Mouse (Mus musculus) midbrain, postnatal 0 days (tissue): ENCODE measurements around the gene Skap1. TPM values are rescaled to one million over a fixed set of nuclear protein-coding genes. Genes with fewer than 3 reads are reported as not detected.

ENCODE experiments used
- ATAC-seq: fragments of 200-750 bp; cut with Nextera tagmentation; 2 replicates; pipeline ENCODE4 v1.8.0; 2017; ENCODE audit warnings: moderate number of reproducible peaks, mild to moderate bottlenecking, moderate TSS enrichment, moderate library complexity; ENCODE audit not compliant: low FRiP score
- DNase-seq: peaks from one replicate; pipeline ENCODE4 v3.0.0-alpha.2; 2015; ENCODE audit warnings: low spot score
- H3K27ac ChIP-seq: fragments of 300-500 bp; sonication (generic); 2 replicates; pipeline ENCODE4 v1.5.1; 2014; ENCODE audit warnings: low read depth, mild to moderate bottlenecking, low read length, mixed read lengths
- H3K27me3 ChIP-seq: fragments of 300-500 bp; sonication (generic); 2 replicates; pipeline ENCODE4 v1.6.1; 2014; ENCODE audit warnings: low read length, control low read depth, mixed read lengths; ENCODE audit not compliant: insufficient read depth
- H3K36me3 ChIP-seq: fragments of 300-500 bp; sonication (generic); 2 replicates; pipeline ENCODE4 v1.6.1; 2014; ENCODE audit warnings: low read length, control low read depth, mixed read lengths; ENCODE audit not compliant: insufficient read depth
- H3K4me1 ChIP-seq: fragments of 300-500 bp; sonication (generic); 2 replicates; pipeline ENCODE4 v1.6.1; 2014; ENCODE audit warnings: mild to moderate bottlenecking, control low read depth, antibody characterized with exemption, low read length, mixed read lengths; ENCODE audit not compliant: insufficient read depth
- H3K4me2 ChIP-seq: fragments of 300-500 bp; sonication (generic); 2 replicates; pipeline ENCODE4 v1.6.1; 2014; ENCODE audit warnings: low read depth, mild to moderate bottlenecking, low read length, mixed read lengths; ENCODE audit not compliant: poor library complexity, severe bottlenecking
- H3K4me3 ChIP-seq: fragments of 300-500 bp; sonication (generic); 2 replicates; pipeline ENCODE4 v1.5.1; 2014; ENCODE audit warnings: low read depth, mild to moderate bottlenecking, low read length, moderate library complexity
- H3K9ac ChIP-seq: fragments of 300-500 bp; sonication (generic); replicated peaks from 2 replicates; pipeline ENCODE4 v1.6.1; 2014; ENCODE audit warnings: mild to moderate bottlenecking, low read length, moderate library complexity, mixed read lengths; ENCODE audit not compliant: poor library complexity, severe bottlenecking
- H3K9me3 ChIP-seq: fragments of 300-500 bp; sonication (generic); 2 replicates; pipeline ENCODE4 v1.6.1; 2016; ENCODE audit warnings: low read length, control low read depth
- CTCF ChIP-seq: IDR thresholded peaks from 2 replicates; pipeline ENCODE4 v1.5.1; 2016; ENCODE audit warnings: antibody characterized with exemption, mild to moderate bottlenecking
- WGBS: fragments of 180-500 bp; shearing (Covaris S2); extraction: QIAGEN DNeasy Blood & Tissue Kit; methylation state at CpG from one replicate; pipeline ENCODE4 v1.1.7; 2014; 5-methylcytosine and 5-hydroxymethylcytosine counted together
- polyA plus RNA-seq: library from polyadenylated mRNA; unstranded; fragments of >200 nt; fragmentation: Nextera tagmentation; extraction: Ambion mirVana; gene quantifications from 2 replicates; pipeline ENCODE4 v1.2.1, GENCODE M21; 2015
- total RNA-seq: library from RNA; depleted of rRNA; stranded (reverse); fragments of >200 nt; gene quantifications from 2 replicates; pipeline ENCODE4 v1.2.3, GENCODE M21; 2014

Gene Skap1
- total and polyA plus RNA-seq, 2 experiments from 2014 or later = 1.0 to 3.2 TPM

GRCm38 (mm10) chr11:96764511-96765350 is 300.3 kb downstream of the Skap1 start:
- Histone ChIP-seq H3K27ac (no peak overlapping the region), H3K36me3 (peaks cover 16% of the 10 kb centered on the region), H3K4me1 (peaks cover 3% of the 10 kb centered on the region; the same call in 1 of the 2 replicates), H3K4me3 (no peak overlapping the region), H3K4me2 (peak overlapping the region; percentile 18; the same call in 1 of the 2 replicates), H3K9ac (no peak overlapping the region), H3K27me3 (no peaks in the 10 kb centered on the region), H3K9me3 (no peaks in the 10 kb centered on the region)
- TF ChIP-seq CTCF = no peak
- DNase-seq (peak; percentile 61), ATAC-seq (no peak)
- WGBS = 29% methylated on average over 13 of the region's 13 CpGs

GRCm38 (mm10) chr11:96765645-96766044 is 301.3 kb downstream of the Skap1 start:
- no peak overlapping the region for H3K4me3 ChIP-seq
- no peaks in the 10 kb centered on the region for H3K9me3 ChIP-seq
- DNase-seq (no peak), ATAC-seq (no peak)
- 81% methylated on average over 7 of the region's 7 CpGs for WGBS
- H3K27ac ChIP-seq = no peak overlapping the region
- H3K9ac ChIP-seq = no peak overlapping the region
- peaks cover 26% of the 10 kb centered on the region for H3K36me3 ChIP-seq
- H3K27me3 ChIP-seq = no peaks in the 10 kb centered on the region
- TF ChIP-seq CTCF = no peak
- peaks cover 3% of the 10 kb centered on the region; the same call in 1 of the 2 replicates for H3K4me1 ChIP-seq
- no peak overlapping the region for H3K4me2 ChIP-seq

- no peaks in the 10 kb centered on the region for H3K27me3 ChIP-seq
- H3K27ac ChIP-seq = peak overlapping the region; percentile 8; the same call in 1 of the 2 replicates
- DNase-seq = no peak
- H3K4me3 ChIP-seq = no peak overlapping the region
- no peak for ATAC-seq
- H3K36me3 ChIP-seq = peaks cover 35% of the 10 kb centered on the region
- H3K9me3 ChIP-seq = no peaks in the 10 kb centered on the region
- no peak overlapping the region for H3K9ac ChIP-seq
- H3K4me1 ChIP-seq = peaks cover 3% of the 10 kb centered on the region; the same call in 1 of the 2 replicates
- WGBS = 59% methylated on average over 12 of the region's 12 CpGs
- H3K4me2 ChIP-seq = no peak overlapping the region
- no peak for TF ChIP-seq CTCF
These were observed 302.2 kb downstream of the Skap1 start for GRCm38 (mm10) chr11:96766555-96766954.

DNA sequence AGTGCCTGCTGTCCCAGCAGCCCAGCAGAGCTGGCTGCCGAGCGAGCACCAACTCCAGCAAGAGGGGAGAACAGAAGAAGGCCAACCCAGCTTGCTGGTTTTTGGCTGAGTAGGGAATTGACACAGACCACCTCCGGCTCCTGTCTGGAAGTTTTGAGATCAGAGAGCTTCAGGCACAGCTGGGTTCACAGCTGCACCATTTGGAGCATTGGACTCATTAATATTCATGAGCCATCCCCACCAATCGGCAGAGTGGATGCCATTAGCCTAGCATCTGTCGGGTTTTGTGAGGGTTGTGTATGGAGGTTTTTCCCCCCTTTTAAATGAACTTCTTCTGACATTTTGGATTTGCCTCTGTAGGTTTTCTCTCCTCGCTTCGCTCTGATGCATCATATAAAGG is 302.7 kb downstream of the Skap1 start:
- Histone ChIP-seq H3K4me3 (no peak overlapping the region), H3K27me3 (no peaks in the 10 kb centered on the region), H3K4me1 (peaks cover 3% of the 10 kb centered on the region; the same call in 1 of the 2 replicates), H3K36me3 (peaks cover 40% of the 10 kb centered on the region), H3K9ac (no peak overlapping the region), H3K9me3 (no peaks in the 10 kb centered on the region), H3K27ac (0 out of 2 replicates have a peak overlapping the region, but pooled peaks have one; percentile 8), H3K4me2 (no peak overlapping the region)
- DNase-seq = peak; percentile 79
- WGBS = 19% methylated on average over 7 of the region's 7 CpGs
- TF ChIP-seq CTCF = no peak
- ATAC-seq = peak; percentile 52; the same call in 1 of the 2 replicates

GRCm38 (mm10) chr11:96768240-96768639 is 303.8 kb downstream of the Skap1 start:
- 64% methylated on average over 9 of the region's 9 CpGs for WGBS
- DNase-seq (no peak), ATAC-seq (no peak)
- no peaks in the 10 kb centered on the region for H3K27me3 ChIP-seq
- no peak for TF ChIP-seq CTCF
- H3K9me3 ChIP-seq = no peaks in the 10 kb centered on the region
- H3K27ac ChIP-seq = no peak overlapping the region; the same call in 1 of the 2 replicates
- no peak overlapping the region for H3K4me2 ChIP-seq
- no peak overlapping the region for H3K9ac ChIP-seq
- H3K4me1 ChIP-seq = peaks cover 3% of the 10 kb centered on the region; the same call in 1 of the 2 replicates
- peaks cover 52% of the 10 kb centered on the region for H3K36me3 ChIP-seq
- no peak overlapping the region for H3K4me3 ChIP-seq
